In genomic region chr2:137942753-137943152, GRCm38 (mm10) we compare ENCODE assay signal across 9 mouse cellular contexts.
DNase-seq lines count a peak whose midpoint lies in the region; ATAC-seq lines count a peak whose summit lies in the region.
"Had no signal": no experiment of that assay in that cellular context is flagged by ENCODE, and none has a peak within 500 bp of the region (broad histone marks: within the 10 kb centered on the region; RNA-seq: fewer than 3 reads in every experiment).

No protein-coding gene starts in this region.

- no peak overlapping the region for H3K27ac ChIP-seq in forebrain, embryonic 15.5 days (replicated peaks)
- no peak overlapping the region for H3K27ac ChIP-seq in hindbrain, embryonic 11.5 days (ENCODE audit: low read depth, low read length)
- H3K27ac ChIP-seq: liver, embryonic 15.5 days had no signal

- no peaks in the 10 kb centered on the region for H3K9me3 ChIP-seq in forebrain, embryonic 15.5 days
- H3K9me3 ChIP-seq in hindbrain, embryonic 11.5 days (ENCODE audit: control insufficient read depth, low read length), result no peaks in the 10 kb centered on the region
- H3K9me3 ChIP-seq: liver, embryonic 15.5 days had no signal

- H3K4me1 ChIP-seq in forebrain, embryonic 15.5 days, result no peaks in the 10 kb centered on the region
- no peaks in the 10 kb centered on the region for H3K4me1 ChIP-seq in hindbrain, embryonic 11.5 days (replicated peaks; ENCODE audit: control insufficient read depth, insufficient read depth, low read length)
- H3K4me1 ChIP-seq: liver, embryonic 15.5 days had no signal

- peak; percentile 78 for ATAC-seq in forebrain, embryonic 15.5 days (replicated peaks)
- peak; percentile 56; the same call in 1 of the 2 replicates for ATAC-seq in hindbrain, embryonic 11.5 days (ENCODE audit: low FRiP score)
- no peak for ATAC-seq in activated CD4-positive, CD25-positive, alpha-beta regulatory T cell, adult 4 months

- no peaks in the 10 kb centered on the region for H3K36me3 ChIP-seq in forebrain, embryonic 15.5 days
- no peaks in the 10 kb centered on the region for H3K36me3 ChIP-seq in hindbrain, embryonic 11.5 days (ENCODE audit: control insufficient read depth, insufficient read depth, low read length)
- H3K36me3 ChIP-seq: liver, embryonic 15.5 days had no signal

- H3K27me3 ChIP-seq in forebrain, embryonic 15.5 days, result no peaks in the 10 kb centered on the region
- no peaks in the 10 kb centered on the region for H3K27me3 ChIP-seq in hindbrain, embryonic 11.5 days (ENCODE audit: control insufficient read depth, insufficient read depth, low read length)
- H3K27me3 ChIP-seq: liver, embryonic 15.5 days had no signal

- no peak overlapping the region for H3K4me3 ChIP-seq in forebrain, embryonic 15.5 days
- H3K4me3 ChIP-seq in hindbrain, embryonic 11.5 days (ENCODE audit: low read depth, low read length), result no peak overlapping the region
- H3K4me3 ChIP-seq: liver, embryonic 15.5 days had no signal

- no peak overlapping the region for H3K9ac ChIP-seq in forebrain, embryonic 15.5 days (replicated peaks)
- no peak overlapping the region for H3K9ac ChIP-seq in hindbrain, embryonic 11.5 days (ENCODE audit: low read depth, low read length)
- H3K9ac ChIP-seq: liver, embryonic 15.5 days had no signal

- 6% methylated on average over 7 of the region's 7 CpGs for WGBS in forebrain, embryonic 15.5 days
- 5% methylated on average over 7 of the region's 7 CpGs for WGBS in hindbrain, embryonic 11.5 days

- H3K4me2 ChIP-seq in forebrain, embryonic 15.5 days (replicated peaks), result no peak overlapping the region
- H3K4me2 ChIP-seq in hindbrain, embryonic 11.5 days (replicated peaks; ENCODE audit: low read depth, low read length), result no peak overlapping the region
- H3K4me2 ChIP-seq: liver, embryonic 15.5 days had no signal

- DNase-seq in NIH3T3 (ENCODE audit: low read depth), result peak; percentile 90
- peak; percentile 38 for DNase-seq in c-Kit-positive CD71-positive TER-119-negative erythroid progenitor cells, embryonic 14.5 days (ENCODE audit: low read depth)
- peak; percentile 92 for DNase-seq in hindbrain, embryonic 11.5 days (ENCODE audit: low spot score)
- DNase-seq in layer of hippocampus, postnatal 10 days (ENCODE audit: low spot score in 2 of 2), result peak; percentile 91
- DNase-seq in lung, postnatal 14 days, result peak; percentile 83
- DNase-seq in right cerebral cortex, adult 18-20 months, result peak; percentile 80

Comparison
In these comparisons a context has a peak if more than half of its experiments do, and no peak if none do; other contexts are left out.
1. DNase-seq: peak in every context shown above with its lines; median percentile 92 in hindbrain, embryonic 11.5 days; 91 in layer of hippocampus, postnatal 10 days; 90 in NIH3T3; 83 in lung, postnatal 14 days; 80 in right cerebral cortex, adult 18-20 months; 38 in c-Kit-positive CD71-positive TER-119-negative erythroid progenitor cells, embryonic 14.5 days.